Mouse (Mus musculus): ENCODE measurements around the gene Ccdc17.

The Ccdc17 gene

GRCm38 (mm10) chr4:116644326-116644725 lies 47.9 kb downstream of the Ccdc17 start:
- DNase-seq (ENCODE audit: low spot score) = peak; percentile 34

- no peak for DNase-seq (ENCODE audit: low spot score)
These were observed 49.2 kb downstream of the Ccdc17 start for GRCm38 (mm10) chr4:116645624-116646023.

- no peak for DNase-seq (ENCODE audit: low spot score)
These were observed 53.0 kb downstream of the Ccdc17 start for GRCm38 (mm10) chr4:116649411-116649810.
